Mouse (Mus musculus): Measurements from ENCODE around the gene Vav3.

- TF ChIP-seq CTCF (IDR thresholded peaks at IDR 0.05; ENCODE audit: borderline replicate concordance, insufficient read depth, low read depth, low read length) (no peak), POLR2A (IDR thresholded peaks at IDR 0.05; ENCODE audit: borderline replicate concordance, insufficient read depth, low read length) (no peak)
Measured at GRCm38 (mm10) chr3:109596084-109596483, 255.6 kb downstream of the Vav3 start.
